Mouse (Mus musculus) heart, postnatal 14 days (tissue): ENCODE measurements around the gene Mapk3. TPM values are rescaled to one million over a fixed set of nuclear protein-coding genes. Genes with fewer than 3 reads are reported as not detected.
"Not testable (repeated sequence)": the region's sequence is repeated elsewhere in the genome, so short reads cannot be mapped to it uniquely, and the experiment has no call there.

ENCODE experiments used
- DNase-seq, 2 experiments: peaks; one replicate each; pipeline ENCODE4 v3.0.0; 2021 to 2022
- intact Hi-C: fragments of 180-260 bp; cut with DNase I; formaldehyde crosslinking; loops from one replicate; pipeline ENCODE4 v1.15.1; 2025
- long read RNA-seq, 2 experiments: library from polyadenylated mRNA; stranded (forward); transcript quantifications; one replicate each; pipeline ENCODE4 v2.0.0; 2021
- total RNA-seq, 2 experiments: library from RNA; stranded (reverse); gene quantifications; 2 replicates each; pipeline ENCODE4 v1.2.3; 2021

Gene Mapk3
- total RNA-seq: 10 to 100 TPM; 69.8 to 77.4 TPM
- long read RNA-seq, experiment 1, transcript Mapk3-202 (9 exons, 1,800 nt): major isoform, 47 of 53 reads
- long read RNA-seq, experiment 1, partial matches to known transcripts: 4 of 53 reads
- long read RNA-seq, experiment 1, other reads (novel, unspliced or antisense): 2 of 53 reads
- long read RNA-seq, experiment 2, transcript Mapk3-202 (9 exons, 1,800 nt): major isoform, 36 of 38 reads
- long read RNA-seq, experiment 2, partial matches to known transcripts: 0 of 38 reads
- long read RNA-seq, experiment 2, other reads (novel, unspliced or antisense): 1 of 38 reads

DNA sequence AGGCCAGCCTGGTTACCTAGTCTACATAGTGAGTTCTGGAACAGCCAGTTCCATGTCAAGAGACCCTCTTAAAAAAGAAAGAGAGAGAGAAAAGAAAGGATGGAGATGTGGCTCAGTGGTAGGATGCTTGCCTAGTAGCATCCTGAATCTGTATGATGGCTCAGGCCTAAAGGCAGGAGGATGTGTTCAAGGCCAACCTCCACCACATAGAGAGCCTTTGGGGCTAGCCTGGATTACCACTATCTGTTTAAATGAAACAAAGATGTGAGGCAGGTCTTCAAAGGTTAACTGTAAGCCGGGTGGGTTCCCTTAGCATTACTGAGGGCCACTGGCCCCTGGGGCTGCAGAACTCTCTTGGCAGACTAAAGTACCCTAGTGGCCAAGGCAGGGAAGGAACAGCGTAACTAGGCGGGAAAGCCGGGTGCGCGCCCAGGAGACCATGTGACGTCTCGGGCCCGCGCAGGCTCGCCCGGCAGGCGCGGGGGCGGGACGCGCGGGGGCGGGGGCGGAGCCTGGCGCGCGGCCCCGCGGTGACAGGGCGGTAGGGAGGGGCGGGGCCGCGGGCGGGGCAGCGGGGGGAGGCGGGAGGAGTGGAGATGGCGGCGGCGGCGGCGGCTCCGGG lies at the start of gene Mapk3:
Gene Mapk3 (plus strand): TSS at position 552 of the 622 bp plus-strand sequence.
- intact Hi-C loops: loop anchor here (5.0 kb wide), 1 partner anchor 348 kb away; no protein-coding TSS in a partner anchor
- peak; percentile 92 to 93 for DNase-seq

DNA sequence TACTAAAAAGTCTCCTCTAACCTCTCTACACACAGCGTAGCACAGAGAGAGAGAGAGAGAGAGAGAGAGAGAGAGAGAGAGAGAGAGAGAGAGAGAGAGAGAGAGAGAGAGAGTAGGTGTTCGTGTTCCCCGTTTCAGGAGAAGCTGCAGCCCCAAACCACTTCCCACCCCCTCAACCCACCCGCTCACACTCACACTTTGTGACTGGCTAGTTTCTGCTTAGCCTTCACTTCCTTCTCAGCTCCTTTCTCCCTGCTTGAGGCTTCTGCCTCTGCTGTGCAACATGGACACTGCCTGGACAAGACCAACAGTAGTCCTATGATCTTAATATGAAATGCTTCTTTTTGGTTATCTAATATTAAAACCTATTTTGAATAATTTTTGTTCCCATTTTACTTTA lies 49.1 kb upstream of the Mapk3 start:
- DNase-seq: no peak
- intact Hi-C loops: no loop called here

GRCm38 (mm10) chr7:126711910-126712309 lies 47.5 kb upstream of the Mapk3 start:
- intact Hi-C loops: no loop called here

GRCm38 (mm10) chr7:126715679-126716078 lies 43.7 kb upstream of the Mapk3 start:
- intact Hi-C loops: no loop called here

More at GRCm38 (mm10) chr7:126711910-126712309, 47.5 kb upstream of the Mapk3 start:
- DNase-seq: no peak

GRCm38 (mm10) chr7:126717566-126717965 lies 41.8 kb upstream of the Mapk3 start:
- DNase-seq: no peak
- intact Hi-C loops: no loop called here

More at GRCm38 (mm10) chr7:126715679-126716078, 43.7 kb upstream of the Mapk3 start:
- no peak for DNase-seq

DNA sequence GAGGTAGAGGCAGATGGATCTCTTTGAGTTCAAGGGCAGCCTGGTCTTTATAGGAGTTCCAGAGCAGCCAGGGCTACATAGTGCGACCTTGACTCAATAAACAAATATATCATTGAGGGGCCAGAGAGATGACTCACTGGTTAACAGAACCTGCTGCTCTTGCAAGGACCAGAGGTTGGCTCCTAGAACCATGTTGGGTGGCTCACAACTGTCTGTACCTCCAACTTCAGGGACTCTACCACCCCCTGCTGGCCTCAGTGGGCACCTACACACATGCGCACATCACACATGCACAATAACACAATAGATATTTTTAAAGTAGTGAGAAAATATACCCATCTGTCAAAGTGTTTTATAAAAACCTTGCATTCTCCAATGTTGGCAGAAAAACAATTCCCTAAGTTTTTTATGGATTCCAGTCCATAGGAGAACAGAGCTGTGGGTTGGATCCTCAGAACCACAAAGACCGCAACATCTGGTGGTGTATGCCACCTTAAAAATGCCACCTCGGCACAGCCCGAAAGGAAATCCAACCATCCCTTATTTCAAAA lies 40.5 kb upstream of the Mapk3 start:
- no peak for DNase-seq
- intact Hi-C loops: no loop called here

- no peak for DNase-seq
- intact Hi-C loops: no loop called here
Observed at GRCm38 (mm10) chr7:126721635-126722034, 37.8 kb upstream of the Mapk3 start.

DNA sequence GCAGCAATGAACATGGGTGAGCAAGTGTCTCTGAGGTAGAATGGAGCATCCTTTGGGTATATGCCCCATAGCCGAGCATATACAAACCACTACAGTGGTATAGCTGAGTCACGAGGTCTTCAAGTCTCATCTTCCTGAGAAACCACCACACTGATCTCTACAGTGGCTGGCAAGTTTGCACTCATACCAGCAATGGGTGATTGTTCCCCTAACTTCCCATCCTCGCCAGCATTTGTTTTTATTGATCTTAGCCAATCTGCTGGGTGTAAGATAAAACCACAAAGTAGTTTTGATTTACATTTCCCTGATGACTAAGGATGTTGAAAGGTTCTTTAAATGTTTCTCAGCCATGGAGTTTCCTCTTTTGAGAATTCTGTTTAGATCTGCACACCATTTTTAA lies 34.3 kb upstream of the Mapk3 start:
- DNase-seq: no peak
- intact Hi-C loops: no loop called here

- intact Hi-C loops: no loop called here
- DNase-seq: no peak
Observed at GRCm38 (mm10) chr7:126725667-126726066, 33.7 kb upstream of the Mapk3 start.

DNA sequence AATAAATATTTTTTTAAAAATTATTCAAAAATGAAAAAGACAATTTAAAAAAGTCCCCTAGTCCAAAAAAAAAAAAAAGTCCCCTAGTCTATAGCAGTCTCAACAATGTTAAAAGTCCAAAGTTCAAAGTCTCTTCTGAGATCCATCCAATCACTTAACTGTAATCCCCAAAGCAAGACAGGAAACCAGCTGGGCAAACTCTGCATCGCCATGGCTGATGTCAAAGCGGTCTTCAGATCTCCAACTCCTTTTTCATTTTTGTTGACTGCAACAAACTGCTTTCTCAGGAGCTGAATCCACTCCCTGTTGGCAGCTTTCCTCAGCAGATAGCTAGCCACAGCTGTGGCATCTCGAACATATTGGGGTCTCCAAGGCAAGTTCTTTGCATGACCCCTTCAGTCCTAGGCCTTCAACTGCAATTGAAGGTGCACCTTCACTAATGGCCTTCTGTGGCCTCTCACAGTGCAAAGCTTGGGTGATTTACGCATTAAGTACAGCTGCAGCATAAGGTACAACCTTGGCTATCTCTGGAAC lies 29.1 kb upstream of the Mapk3 start:
- DNase-seq, intact Hi-C loops: not testable (repeated sequence)

DNA sequence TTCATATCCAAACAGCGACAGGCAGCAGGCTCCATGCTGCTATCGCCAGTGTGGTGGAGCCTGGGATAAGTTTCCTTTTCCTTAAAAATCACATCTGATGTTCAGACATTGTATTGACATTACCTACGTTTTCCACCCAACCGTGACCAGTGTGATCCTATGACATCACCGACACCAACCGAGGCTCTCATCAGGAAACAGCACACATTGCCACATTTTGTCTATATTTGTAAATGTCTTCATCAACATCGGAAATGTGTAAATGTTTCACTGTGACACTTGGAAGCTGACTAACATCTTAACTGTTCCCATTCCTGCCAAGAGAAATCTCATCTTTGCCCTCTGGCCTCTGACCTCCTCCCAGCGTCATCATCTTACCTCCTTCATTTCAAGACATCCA lies 23.3 kb upstream of the Mapk3 start:
- no peak for DNase-seq
- intact Hi-C loops: no loop called here

DNA sequence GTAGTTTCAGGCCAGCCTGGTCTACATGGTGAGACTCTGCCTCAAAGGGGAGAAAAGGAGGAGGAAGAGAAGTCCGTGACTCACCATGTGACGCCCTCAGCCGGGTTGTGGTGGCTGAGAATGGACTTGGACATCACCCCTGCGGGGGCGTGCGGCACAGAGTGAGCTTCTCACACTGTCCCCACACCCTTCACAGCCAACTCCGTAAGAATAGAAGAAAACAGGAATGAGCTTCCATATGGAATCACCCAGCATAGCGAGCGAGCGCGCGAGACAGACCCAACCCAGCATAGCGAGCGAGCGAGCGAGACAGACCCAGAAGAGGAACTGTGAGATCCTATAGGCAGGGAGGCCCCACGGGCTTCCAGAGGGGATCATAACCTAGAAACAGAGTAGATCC lies 19.9 kb upstream of the Mapk3 start:
- no peak for DNase-seq
- intact Hi-C loops: no loop called here

DNA sequence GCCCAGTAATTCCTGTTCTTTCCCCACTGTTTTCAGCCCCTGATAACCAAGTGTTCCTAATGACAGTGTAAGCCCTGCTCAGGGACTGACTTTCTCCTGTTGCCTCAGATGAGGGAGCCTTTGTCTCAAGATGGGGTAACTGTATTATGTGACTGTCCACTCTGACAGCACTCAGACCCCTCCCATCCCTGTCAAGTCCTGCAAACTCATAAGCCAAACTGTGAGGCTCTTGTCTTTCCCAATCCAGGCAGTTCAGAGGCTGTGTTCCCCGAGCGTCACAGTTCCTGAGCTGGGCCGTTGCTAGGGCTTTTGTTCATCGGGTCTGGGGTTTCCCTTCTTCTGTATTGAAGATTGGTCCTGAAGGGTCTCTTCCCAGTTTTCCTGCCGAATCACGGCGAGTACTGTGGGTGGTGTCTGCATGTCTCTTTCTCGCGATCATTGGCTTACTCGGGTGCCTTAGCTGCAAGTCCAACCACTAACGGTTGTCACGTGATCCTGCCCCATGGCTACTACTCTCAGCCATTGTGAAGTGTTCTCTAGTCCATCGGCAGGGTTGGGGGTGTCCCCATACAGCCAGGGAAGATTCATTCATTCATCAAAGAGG lies 19.2 kb upstream of the Mapk3 start:
- no peak for DNase-seq
- intact Hi-C loops: no loop called here

GRCm38 (mm10) chr7:126740977-126741376 lies 18.4 kb upstream of the Mapk3 start:
- DNase-seq: no peak
- intact Hi-C loops: no loop called here

DNA sequence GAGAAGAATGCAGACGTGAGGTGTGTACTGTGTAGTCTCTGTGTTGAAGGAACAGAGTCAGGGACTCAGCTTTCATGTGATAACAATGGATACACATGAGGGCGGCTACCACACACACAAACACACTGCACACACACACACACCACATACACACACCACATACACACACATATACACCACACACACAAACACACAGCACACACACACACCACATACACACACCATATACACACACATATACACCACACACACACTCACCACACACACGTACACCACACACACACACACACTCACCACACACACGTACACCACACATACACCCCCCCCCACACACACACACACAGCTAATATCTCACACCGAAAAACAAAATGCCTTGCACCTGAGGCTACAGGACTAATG lies 17.9 kb upstream of the Mapk3 start:
- intact Hi-C loops: no loop called here
- DNase-seq: no peak

DNA sequence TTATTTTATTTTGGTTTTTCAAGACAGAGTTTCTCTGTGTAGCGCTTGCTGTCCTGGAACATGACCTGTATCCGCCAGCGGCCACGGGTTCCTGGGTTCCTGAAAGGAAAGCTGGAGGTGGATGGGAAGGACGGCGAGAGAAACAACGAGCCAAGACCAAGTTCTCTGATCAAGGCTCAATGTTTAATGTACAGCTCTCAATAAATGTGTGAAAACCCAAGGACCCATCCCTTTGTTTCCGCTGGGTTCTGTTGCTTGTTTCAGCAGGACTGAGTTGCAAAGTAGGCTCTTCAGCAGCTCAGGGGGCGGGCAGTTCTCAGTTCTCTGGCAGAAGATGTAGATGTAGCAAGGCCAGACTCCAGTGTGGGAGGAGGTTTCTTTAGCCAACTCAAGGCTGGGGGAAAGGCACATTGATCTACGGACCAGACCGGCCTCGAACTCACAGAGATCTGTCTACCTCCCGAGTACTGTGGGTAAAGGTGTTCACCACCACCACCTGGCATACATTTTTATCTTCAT lies 17.4 kb upstream of the Mapk3 start:
- intact Hi-C loops: no loop called here
- no peak for DNase-seq

GRCm38 (mm10) chr7:126746066-126746465 lies 13.3 kb upstream of the Mapk3 start:
- no peak for DNase-seq
- intact Hi-C loops: no loop called here

GRCm38 (mm10) chr7:126746798-126747197 lies 12.6 kb upstream of the Mapk3 start:
- DNase-seq: no peak
- intact Hi-C loops: no loop called here

GRCm38 (mm10) chr7:126748824-126749223 lies 10.6 kb upstream of the Mapk3 start:
- no peak for DNase-seq
- intact Hi-C loops: no loop called here

- intact Hi-C loops: no loop called here
- DNase-seq: no peak
Observed at GRCm38 (mm10) chr7:126749582-126750343, 9.6 kb upstream of the Mapk3 start.
